Mouse (Mus musculus) testis, postnatal 14 days (tissue): ENCODE results near the gene Atp2b2.

Source experiments
- DNase-seq: peaks from one replicate; pipeline ENCODE4 v3.0.0; 2021; ENCODE audit warnings: low spot score

The Atp2b2 gene

DNA sequence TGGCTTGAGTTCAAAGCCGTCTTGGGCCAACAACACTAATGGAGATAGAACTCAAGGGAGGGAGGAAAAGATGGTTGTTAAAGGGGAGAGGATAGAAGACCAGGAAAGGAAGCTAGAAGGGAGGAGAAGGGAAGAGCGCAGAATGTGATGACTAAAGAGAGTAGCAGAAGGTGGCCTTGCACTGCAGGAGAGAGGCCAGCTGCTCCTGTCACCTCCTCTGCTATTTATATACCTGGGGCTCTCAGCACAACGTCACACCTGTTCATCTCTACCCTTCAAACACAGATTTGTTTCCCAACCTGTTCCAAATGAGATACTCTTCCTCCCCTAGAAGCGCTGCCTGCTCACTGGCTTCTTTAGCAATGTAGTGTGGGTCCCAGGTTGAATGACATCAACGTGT is 101.1 kb downstream of the Atp2b2 start:
- no peak for DNase-seq

DNA sequence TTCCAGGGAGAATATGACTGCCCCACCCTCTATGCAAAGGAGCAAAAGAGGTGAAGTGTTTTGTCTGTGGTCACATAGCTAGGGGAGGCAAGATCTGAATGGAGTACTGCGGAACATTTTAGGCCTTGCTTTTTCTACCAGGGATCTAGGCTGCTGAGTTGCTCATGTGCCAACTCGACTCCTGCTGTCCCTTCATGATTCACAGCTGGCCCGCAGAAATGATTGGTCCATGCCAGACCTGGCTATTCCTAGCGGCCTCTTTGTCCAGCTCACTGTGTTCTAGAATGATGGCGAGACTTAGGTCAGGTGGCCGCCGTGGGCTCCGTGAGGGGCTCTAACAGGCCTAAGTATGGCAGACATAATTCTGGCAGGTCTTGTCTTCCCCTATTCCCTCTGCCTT is 103.0 kb downstream of the Atp2b2 start:
- DNase-seq: no peak

DNA sequence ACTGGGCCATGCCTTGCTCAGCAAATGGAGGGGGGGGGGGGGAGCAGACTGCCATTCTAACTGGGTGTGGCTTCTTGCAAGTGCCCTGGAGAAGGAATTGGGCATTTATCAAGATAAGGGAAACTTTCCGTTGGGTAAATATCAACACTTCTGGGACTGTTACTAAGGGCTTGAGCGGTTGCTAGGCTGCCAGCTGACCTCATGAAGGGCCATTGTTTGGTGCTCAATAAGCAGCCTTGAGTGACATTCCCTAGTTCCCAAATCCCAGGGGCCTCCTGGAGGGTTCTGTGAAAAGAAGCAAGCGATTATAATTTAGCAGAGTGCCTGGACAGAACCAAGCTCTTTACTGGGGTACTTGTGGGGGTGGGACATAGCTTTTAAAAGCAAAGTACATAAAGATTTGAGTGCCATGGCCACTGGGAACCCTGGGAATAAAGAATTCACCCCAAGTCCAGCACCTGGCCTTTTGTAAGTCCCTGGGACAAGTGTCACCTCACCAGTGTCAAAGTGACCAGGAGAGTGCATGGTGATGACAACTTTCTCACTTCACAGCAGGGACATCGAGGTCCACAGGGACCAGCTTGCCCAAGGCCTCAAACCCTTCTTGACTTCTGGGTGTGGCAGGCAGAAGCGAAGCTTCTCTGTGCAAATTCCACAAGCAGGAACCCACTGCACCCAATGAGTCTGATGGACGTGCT is 105.5 kb downstream of the Atp2b2 start:
- DNase-seq: no peak

DNA sequence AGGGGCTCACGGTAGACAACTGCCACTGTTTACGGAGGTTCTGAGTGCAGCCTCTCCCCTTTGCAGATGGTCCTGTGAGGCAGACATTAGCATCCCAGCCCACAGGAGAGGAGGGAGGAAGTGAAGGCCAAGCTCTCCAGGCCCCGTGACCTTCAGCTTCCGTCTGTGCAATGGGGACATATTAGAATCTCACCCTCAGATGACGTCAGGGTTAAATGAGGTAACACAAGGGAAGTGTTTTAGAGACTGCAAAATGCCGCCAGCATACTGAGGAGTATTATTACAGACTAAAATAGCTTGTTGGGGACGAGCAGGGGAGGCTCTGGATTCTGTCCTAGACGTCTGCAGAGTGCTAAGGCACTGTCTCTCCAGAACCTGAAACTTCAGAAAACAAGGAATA is 106.3 kb downstream of the Atp2b2 start:
- no peak for DNase-seq

DNA sequence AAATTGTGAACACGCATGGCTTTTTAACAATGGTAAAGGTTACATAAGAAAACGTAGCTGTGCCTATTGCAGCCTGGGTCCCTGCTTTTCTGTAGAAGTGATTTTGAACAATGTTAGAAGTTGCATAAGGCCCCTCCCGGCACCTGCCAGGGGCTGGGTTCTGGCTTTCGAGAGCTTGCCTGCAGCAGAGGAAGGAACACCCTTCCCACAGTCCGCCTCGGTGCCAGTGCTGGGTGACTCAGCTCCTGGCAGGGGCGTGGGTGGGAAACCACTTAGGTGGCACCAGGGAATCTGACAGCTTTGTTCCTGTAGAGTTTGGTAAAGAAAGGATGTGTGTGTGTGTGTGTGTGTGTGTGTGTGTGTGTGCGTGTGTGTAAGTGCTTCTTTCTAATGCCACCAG is 107.7 kb downstream of the Atp2b2 start:
- DNase-seq: no peak

DNA sequence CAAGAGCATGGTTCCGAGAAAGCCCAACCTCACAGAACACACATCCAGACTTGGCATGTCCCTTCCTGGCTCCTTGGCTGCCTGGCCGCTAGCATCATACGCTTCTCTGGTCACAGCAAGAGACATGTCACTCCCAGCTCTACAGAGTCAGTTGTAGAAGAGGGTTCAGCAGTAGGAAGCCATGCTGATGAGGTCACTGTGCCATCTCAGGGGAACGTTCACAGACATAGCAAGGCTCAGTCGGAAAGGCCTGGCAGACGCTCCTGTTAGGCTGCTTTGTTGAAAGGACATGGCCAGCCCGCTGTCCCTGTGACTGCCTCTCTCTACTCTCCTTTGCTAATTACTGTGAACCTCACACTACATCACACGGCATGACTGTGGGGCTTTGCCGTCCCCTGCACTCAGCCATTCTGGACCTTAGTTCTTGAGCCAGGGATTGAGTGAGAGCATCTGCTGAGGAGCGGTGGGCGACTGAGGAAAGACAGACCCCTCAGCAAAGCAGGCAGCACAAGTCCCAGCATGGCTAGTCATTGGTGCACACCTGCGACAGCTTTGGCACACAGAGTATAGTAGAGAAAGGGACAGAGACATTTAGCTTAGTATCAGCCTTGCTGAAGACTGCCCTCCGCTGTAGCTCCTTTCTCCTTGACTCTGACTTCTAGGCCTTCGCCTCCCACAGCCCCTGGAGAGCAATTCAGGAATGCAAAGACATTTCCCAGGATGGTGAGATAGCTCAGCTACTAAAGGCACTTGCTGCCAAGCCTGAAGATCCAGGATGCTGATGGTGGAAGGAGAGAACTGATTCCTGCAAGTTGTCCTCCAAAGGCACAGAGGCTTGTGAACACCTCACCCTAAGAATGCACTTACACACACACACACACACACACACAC is 108.9 kb downstream of the Atp2b2 start:
- DNase-seq: no peak

DNA sequence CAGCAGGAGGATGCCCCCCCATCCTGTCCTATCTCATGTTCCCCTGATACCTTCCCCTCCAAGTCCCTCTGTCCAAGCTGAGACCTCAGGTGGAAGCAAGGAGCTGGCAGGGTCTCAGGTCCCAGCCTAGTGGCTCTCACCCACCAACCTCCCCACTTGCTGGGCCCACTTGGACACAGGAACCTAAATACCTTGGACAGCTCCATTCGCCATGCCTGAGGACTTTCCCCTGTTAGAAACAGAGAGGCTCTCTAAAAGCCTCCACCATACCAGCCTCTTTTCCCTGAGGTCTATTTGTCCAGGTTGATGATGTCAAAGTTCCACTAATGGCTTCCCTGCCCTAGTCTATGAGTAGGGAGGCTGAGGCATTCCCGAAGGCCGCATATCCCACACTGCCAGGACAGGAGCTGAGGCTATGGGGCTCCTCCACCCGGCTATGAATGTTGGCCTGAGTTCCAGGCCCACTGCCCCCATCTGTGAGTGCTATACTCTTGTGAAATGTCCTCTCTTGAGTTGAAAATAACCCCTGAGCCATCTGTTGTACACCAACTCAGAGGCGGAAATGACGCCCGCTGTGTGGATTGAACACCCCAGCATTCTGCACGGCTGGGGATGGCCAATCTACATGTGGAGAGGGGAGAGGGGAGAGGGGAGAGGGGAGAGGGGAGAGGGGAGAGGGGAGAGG is 113.1 kb downstream of the Atp2b2 start:
- no peak for DNase-seq

- no peak for DNase-seq
These were observed 119.2 kb downstream of the Atp2b2 start for GRCm38 (mm10) chr6:113923249-113923648.

DNA sequence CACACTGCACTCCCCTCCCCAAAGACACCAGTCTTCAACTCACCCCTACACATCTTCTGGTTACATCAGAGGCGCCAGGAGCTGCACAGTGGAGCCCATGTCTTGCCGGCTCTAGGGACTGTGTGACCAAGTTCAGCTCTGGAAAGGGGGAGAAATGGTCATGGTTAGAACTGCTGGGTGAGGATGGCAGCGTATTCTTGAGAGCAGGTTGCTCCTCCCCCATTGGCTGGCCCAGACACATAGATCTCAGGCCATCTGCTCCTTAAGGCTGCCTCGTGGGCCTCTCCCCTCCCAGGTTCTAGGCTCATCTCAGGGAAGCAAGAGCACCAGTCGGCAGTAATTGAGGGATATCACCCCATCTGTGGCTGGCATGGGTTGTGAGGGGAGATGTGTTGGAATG is 121.9 kb downstream of the Atp2b2 start:
- no peak for DNase-seq

DNA sequence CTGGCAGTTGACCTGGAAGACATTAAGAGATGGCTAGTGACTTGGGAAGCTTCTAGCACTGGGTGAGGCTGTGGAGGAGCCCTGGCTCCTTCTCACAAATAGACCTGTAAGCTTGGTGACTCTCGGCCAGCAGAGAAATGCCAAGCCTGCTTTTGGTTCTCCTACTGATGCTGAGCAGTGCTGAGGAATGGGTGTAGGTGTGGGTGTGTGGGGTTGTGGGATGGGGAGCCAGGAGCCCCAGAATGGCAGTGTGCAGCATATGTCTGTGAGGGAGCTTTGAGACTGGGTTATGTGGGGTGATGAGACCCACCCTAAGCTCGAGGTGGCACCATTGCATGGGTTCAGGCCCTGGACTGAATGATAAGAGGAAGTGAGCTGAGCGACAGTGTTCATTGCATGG is 129.7 kb downstream of the Atp2b2 start:
- DNase-seq: no peak

DNA sequence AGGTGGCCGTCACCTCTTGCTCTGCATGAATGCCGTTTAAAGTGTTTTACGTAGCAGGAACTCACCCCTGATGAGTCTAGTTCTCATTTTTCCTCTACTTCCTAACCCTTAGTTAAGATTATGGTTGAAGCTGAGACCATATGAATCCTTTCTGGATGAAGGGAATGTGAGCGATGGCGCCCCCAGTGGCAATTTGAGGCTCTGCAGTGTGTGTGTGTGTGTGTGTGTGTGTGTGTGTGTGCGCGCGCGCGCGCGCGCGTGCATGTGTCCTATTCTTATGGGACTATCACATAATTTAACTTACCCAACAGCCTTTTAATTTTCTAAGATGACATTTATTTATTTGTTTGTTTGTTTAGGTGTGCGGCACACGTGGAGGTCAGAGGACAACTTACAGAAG is 131.3 kb downstream of the Atp2b2 start:
- DNase-seq: no peak

DNA sequence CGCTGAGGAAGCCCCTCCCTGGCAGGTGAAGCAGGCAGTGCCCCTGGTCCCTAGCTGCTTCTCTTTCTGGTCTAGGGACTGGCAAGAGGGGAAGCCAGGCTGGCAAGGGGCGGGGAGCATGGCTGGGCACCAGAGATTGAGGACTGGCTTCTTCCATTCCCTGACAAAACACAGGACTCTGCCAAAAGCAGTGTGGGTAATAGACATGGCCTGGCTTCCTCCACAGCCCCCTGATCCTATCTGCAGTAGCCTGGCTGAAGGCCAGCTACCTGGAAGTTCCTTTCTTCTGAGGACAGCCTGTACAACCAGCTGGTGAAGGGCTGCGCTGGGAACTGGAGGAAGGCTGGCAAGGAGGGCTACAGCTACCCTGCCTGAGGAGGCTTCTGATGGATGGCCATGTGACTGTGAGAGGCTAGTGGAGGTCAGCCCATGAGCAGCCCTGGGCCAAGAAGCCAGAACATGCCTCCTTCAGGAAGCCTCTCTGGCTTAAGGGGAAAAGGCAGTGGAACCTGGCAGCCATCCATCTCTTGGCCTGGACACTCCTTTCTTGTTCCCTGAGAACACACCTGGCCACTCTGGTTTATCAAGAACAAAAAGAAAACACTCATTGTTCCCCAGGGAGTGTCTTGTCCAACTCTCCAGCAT is 131.9 kb downstream of the Atp2b2 start:
- DNase-seq: no peak

- no peak for DNase-seq
These were observed 132.6 kb downstream of the Atp2b2 start for GRCm38 (mm10) chr6:113909836-113910235.

- DNase-seq: no peak
These were observed 134.3 kb downstream of the Atp2b2 start for GRCm38 (mm10) chr6:113908066-113908465.

- no peak for DNase-seq
These were observed 138.0 kb downstream of the Atp2b2 start for GRCm38 (mm10) chr6:113904406-113904805.

GRCm38 (mm10) chr6:113896023-113896422 is 146.4 kb downstream of the Atp2b2 start:
- no peak for DNase-seq

DNA sequence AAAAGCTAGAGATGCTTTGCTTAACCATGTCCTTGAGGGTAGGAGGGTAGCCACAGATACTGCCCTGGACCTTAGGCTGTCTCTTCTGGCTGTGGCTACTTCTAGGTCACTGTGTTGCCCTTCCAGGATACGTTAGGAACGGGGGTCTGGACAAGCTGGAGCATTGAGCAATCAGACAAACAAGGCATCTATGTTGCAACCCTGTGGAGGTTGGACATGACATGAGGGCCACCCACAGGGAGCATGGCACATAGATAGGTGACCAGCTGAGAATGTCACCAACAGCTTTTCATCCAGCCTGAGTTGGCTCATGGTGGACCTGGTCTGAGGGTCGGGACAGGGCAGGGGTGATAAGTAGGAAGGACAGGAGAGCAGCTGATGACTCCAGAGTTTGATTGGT is 148.4 kb downstream of the Atp2b2 start:
- DNase-seq: no peak

- no peak for DNase-seq
These were observed 150.2 kb downstream of the Atp2b2 start for GRCm38 (mm10) chr6:113892091-113892674.

- DNase-seq: no peak
These were observed 151.0 kb downstream of the Atp2b2 start for GRCm38 (mm10) chr6:113891225-113891967.

GRCm38 (mm10) chr6:113890858-113891213 is 151.6 kb downstream of the Atp2b2 start:
- no peak for DNase-seq
